Mouse (Mus musculus) layer of hippocampus, adult 8-10 months (tissue): Measurements from ENCODE around the gene S1pr2. TPM values are rescaled to one million over a fixed set of nuclear protein-coding genes. Genes with fewer than 3 reads are reported as not detected.
A peak's percentile ranks its signal among the peaks of the same experiment; 100 is the strongest.

Experiments used
- DNase-seq, 2 experiments: peaks; one replicate each; pipeline ENCODE4 v3.0.0; 2022; ENCODE audit warnings: low spot score in 2 of 2
- total RNA-seq, 4 experiments: library from RNA; stranded (reverse); gene quantifications; 2 replicates each; pipeline ENCODE4 v1.2.4; 2022

The S1pr2 gene
- total RNA-seq, 4 experiments from 2014 or later, result 1.3 to 4.4 (median 3.7) TPM

DNA sequence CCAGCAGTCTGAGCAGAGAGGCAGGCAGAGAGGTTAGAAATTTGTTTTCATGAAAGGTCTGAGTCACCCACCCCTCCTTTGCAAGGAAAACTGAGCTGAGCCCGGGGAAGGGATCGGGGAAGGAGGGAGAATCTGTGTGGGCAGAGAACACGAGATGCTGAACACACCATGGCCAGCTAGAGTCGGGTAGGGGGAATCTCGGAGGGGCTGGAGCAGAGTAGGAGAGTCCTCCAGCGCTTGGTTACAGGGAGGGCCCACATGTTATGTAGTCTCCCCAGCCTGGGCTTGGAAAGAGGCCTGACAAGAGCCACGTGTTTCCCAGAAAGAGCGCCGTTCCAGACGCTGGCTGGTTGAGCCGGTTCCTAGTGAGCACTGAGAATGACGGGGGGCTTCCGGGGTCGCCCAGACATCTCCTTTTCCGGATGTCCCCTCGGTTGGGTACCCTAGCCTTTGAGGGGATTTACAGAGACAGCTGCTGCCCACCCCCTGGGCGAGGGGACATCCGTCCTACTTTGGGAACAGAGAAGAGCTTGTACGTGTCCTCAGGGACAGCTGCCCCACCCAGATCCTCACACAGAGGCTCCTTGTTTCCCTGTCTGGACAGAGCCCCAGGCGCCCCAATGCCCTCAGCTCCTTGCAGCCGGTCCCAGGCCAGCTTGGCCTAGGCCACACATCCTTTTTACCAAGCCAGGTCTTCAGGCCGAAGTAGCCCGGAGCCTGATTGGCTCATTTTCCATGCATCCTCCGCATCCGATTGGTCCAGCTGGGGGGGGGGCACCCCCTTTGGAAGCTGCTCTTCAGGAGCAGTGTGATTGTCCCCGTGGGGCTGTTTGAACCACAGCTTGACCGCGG, 4.2 kb downstream of the S1pr2 start:
- peak; percentile 68 to 71 for DNase-seq

DNA sequence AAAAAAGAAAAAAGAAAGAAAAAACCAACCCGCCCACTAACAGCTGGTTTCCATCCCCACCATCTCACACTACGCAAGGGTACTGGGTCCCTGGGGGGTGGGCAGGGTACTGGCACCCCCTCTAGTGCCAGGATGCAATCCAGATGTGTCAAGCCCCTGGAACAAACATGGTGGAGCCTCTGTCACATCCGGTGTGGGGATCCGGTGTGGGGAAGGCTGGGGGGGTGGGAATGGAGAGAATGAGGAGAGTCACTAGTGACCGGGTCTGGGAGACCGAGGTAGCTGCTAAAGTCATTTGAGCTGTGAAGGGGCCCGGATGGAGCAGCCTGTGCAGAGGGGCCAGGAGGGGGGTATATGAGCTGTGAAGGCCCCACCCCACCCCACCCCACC, 4.8 kb downstream of the S1pr2 start:
- no peak for DNase-seq

GRCm38 (mm10) chr9:20966747-20967146, 9.8 kb downstream of the S1pr2 start:
- DNase-seq, result no peak

GRCm38 (mm10) chr9:20966008-20966407, 10.6 kb downstream of the S1pr2 start:
- no peak for DNase-seq

DNA sequence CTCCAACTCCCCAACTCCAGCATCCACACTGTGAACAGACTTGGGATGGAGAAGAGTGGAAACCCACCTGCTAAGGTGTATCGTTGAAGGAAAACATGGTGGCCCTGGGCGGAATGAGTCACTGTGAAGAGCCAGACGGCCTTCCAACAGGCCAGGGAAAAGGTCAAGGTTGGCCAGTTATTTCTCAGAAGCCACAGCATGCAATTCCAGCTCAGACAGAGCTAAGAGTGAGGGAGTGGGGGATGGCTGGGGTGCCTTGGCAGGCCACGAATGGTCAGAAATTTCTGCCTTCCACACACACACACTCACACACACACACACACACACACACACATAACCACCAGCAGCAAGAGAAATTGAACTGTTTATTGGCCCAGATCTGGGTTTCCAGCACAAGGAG, 11.0 kb downstream of the S1pr2 start:
- DNase-seq, result no peak

GRCm38 (mm10) chr9:20961557-20961956, 15.0 kb downstream of the S1pr2 start:
- no peak for DNase-seq

- no peak for DNase-seq
These were observed 17.1 kb downstream of the S1pr2 start, which contains the start of gene Dnmt1 for GRCm38 (mm10) chr9:20959430-20959938. Dnmt1 (minus strand) TSS chr9:20959888.

GRCm38 (mm10) chr9:20956989-20957388, 19.6 kb downstream of the S1pr2 start:
- DNase-seq, result no peak

GRCm38 (mm10) chr9:20952520-20953227, 23.9 kb downstream of the S1pr2 start:
- DNase-seq, result peak; percentile 96 to 97

- DNase-seq, result no peak
These were observed 24.5 kb downstream of the S1pr2 start for GRCm38 (mm10) chr9:20951966-20952519.

- DNase-seq, result no peak
These were observed 25.1 kb downstream of the S1pr2 start for GRCm38 (mm10) chr9:20951441-20951840.

DNA sequence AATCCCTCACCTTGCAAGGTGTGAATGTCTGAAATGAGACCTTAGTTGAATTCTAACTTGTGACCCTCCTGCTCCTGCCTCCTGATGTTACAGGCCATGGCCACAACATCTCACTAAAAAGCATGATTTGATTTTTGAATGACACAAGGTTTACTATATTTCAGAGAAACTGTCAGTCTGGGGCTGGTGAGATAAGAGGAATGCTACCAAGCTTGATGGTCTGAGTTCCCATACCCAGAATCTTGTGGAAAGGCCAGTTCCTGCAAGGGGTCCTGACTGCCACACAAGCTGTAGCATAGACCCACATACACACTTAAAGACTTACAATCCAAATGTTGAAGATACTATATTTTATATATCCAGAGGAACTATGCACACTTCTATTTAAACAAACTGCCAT, 26.2 kb downstream of the S1pr2 start:
- DNase-seq, result no peak

- DNase-seq, result no peak
These were observed 30.3 kb downstream of the S1pr2 start for GRCm38 (mm10) chr9:20946066-20946880.

DNA sequence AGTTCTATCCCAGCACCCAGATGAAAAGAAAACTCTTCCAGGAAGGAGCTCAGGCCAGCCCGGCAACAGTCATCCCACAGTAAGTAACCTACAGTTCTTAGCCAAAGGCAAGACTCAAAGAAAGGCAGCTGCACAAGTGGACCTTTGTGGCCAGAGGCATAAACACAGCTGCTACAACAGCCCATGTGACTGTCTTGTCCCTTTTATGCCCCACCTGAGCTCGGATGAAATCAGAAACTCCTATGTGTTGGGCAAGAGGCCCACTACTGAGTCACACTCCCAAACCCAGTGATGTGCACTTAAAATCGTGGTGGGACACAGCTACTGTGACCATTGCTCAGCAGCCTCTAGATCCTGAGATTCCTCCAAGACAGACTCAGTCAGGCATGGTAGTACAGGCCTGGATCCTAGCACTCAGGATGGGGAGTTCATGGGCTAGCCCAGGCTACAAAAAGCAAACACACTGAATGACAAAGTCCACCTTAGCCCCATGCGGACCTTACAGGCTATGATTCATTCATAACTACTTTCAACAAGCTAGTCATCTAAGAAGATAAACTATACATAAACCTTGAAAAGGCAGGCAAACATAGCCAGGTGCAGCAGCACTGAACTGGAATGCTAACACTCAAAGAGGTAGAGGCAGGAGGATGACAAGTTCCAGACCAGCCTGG, 31.7 kb downstream of the S1pr2 start:
- DNase-seq, result no peak

- no peak for DNase-seq
These were observed 32.7 kb downstream of the S1pr2 start for GRCm38 (mm10) chr9:20943911-20944310.

- DNase-seq, result no peak
These were observed 33.2 kb downstream of the S1pr2 start for GRCm38 (mm10) chr9:20943396-20943795.

- DNase-seq, result no peak
These were observed 53.3 kb downstream of the S1pr2 start for GRCm38 (mm10) chr9:20923258-20923657.

DNA sequence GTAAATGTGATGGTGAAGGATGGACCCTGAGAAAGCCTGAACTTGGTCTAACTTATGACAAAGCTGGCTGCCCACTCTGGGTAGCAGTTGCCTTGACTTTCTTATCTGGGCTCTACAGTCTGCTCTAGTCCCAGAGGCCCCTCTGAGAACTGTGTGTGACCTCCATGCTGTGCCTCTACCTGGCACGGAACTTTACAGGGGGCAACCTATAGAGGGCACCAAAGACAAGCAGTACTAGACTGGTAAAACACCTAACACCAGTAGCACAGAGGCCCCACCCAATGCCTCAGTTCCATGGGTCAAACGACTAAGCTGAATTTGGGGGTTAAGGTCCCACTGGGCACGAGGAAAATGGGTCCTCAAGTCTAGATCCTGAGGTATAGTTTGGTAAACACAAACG, 60.4 kb downstream of the S1pr2 start:
- DNase-seq, result no peak
